Mouse (Mus musculus) T-cell, adult 2 months (primary cell): ENCODE measurements around the gene Nav1.

ENCODE experiments used
- DNase-seq: peaks from one replicate; pipeline ENCODE4 v3.0.0; 2022; ENCODE audit warnings: low spot score

Nav1 gene

DNA sequence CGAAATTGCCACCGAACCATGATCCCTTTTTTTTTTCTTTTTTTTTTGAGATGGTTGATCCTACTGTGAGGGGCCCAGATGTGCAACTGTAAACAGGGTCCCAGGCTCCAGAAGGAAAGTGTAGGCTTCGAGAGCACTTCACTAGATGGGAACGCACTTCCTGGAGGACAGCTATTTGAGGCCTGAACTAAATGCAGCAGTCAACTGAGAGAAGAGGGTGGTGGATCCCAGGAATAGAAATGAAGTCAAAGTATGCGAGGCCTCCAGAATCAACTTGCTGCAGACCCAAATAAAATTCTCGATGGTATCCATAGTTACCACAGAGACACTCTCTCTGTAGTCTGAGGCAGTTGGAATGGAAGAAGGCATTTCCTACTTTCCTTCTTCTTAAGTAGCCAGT, 168.3 kb downstream of the Nav1 start:
- DNase-seq = no peak

GRCm38 (mm10) chr1:135435823-135436222, 171.3 kb downstream of the Nav1 start:
- DNase-seq = no peak

- DNase-seq = no peak
These were observed 176.5 kb downstream of the Nav1 start for GRCm38 (mm10) chr1:135430669-135431017.

DNA sequence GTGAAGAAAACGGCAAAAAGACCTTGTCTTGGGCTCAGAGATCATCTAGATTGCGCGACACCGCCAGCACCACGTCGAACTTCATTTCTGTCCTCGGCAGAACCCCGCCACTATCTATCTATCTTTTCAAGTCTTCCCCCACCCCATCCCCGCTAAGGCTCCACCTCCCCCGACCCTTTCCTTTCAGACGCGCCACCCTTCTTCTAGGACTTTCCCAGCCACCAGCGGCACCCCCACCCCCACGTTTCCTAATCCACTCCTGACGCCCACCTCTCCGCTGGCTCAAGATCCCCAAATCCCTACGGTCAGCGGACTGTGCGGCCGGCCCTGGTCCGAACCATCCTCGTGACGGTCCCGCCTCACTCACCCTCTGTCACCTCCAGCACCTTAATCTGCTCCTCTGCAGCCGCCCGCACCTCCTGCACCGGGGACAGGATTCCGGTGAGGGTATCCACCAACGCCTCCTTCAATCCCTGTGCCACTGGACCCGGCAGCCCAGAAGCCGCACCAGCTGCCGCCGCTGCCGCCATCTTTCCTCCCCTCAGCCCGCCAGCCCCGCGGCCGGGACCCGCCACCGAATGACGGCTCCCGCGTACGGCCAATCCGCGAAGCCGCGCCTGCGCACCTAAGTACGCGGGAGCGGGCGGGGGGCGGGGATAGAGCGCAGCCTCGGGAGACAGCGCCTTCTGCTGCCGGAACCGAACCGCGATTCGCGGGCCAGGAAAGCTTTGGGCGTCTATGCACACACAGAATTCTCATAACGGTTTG, 177.0 kb downstream of the Nav1 start, which contains the start of gene Ipo9:
Gene Ipo9, minus strand, starts transcription at position 599 of the 768 bp plus-strand sequence.
- DNase-seq = peak; percentile 91

GRCm38 (mm10) chr1:135427390-135427789, 179.7 kb downstream of the Nav1 start:
- no peak for DNase-seq

- no peak for DNase-seq
These were observed 180.4 kb downstream of the Nav1 start for GRCm38 (mm10) chr1:135426645-135427044.

DNA sequence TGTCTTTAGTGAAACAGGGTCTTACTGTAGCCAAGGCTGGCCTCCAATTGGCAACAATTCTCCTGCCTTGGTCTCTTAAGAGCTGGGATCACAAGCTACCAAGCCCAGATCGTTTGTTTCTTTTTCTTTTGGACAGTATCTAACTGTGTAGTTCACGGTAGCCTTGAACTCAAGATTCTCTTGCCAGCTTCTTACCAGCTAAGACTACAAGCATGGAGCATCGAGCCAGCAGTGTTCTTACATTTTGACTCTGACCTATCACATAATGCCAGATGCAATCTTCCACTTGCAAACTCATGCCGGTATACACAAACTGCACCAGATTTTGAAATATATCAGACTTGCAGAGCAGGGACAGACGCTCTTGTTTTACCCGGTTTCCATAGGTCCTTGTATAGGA, 184.3 kb downstream of the Nav1 start:
- no peak for DNase-seq

GRCm38 (mm10) chr1:135413996-135414395, 193.1 kb downstream of the Nav1 start:
- DNase-seq = no peak

- DNase-seq = no peak
These were observed 195.0 kb downstream of the Nav1 start for GRCm38 (mm10) chr1:135412130-135412529.

- DNase-seq = no peak
These were observed 196.1 kb downstream of the Nav1 start for GRCm38 (mm10) chr1:135410967-135411366.

- no peak for DNase-seq
These were observed 198.1 kb downstream of the Nav1 start for GRCm38 (mm10) chr1:135408973-135409372.

GRCm38 (mm10) chr1:135405356-135405755, 201.7 kb downstream of the Nav1 start:
- no peak for DNase-seq

- no peak for DNase-seq
These were observed 205.5 kb downstream of the Nav1 start for GRCm38 (mm10) chr1:135401452-135402110.

GRCm38 (mm10) chr1:135399466-135399865, 207.6 kb downstream of the Nav1 start:
- DNase-seq = no peak

GRCm38 (mm10) chr1:135385161-135385560, 221.9 kb downstream of the Nav1 start:
- no peak for DNase-seq
